Mouse (Mus musculus): ENCODE measurements around the gene Cdk15. TPM values are rescaled to one million over a fixed set of nuclear protein-coding genes. Genes with fewer than 3 reads are reported as not detected.

Gene Cdk15
- under 1 TPM; 0.20 TPM for total RNA-seq (2021)
- long read RNA-seq, experiment 1 = 0 reads
- long read RNA-seq, experiment 2 = 0 reads

GRCm38 (mm10) chr1:59256751-59257231 lies at the start of gene Cdk15:
TSS of gene Cdk15 (plus strand) at chr1:59256906.
- no peak for DNase-seq (ENCODE audit: low spot score in 2 of 2)

- DNase-seq (ENCODE audit: low spot score in 2 of 2) = no peak
Measured at GRCm38 (mm10) chr1:59208331-59208730, 48.4 kb upstream of the Cdk15 start.

GRCm38 (mm10) chr1:59211651-59212050 lies 45.1 kb upstream of the Cdk15 start:
- DNase-seq (ENCODE audit: low spot score in 2 of 2) = no peak

- DNase-seq (ENCODE audit: low spot score in 2 of 2) = no peak
Measured at GRCm38 (mm10) chr1:59212076-59212779, 44.5 kb upstream of the Cdk15 start.

GRCm38 (mm10) chr1:59212951-59213350 lies 43.8 kb upstream of the Cdk15 start:
- no peak for DNase-seq (ENCODE audit: low spot score in 2 of 2)

GRCm38 (mm10) chr1:59215446-59215845 lies 41.3 kb upstream of the Cdk15 start:
- no peak for DNase-seq (ENCODE audit: low spot score in 2 of 2)

GRCm38 (mm10) chr1:59220371-59220770 lies 36.3 kb upstream of the Cdk15 start:
- DNase-seq (ENCODE audit: low spot score in 2 of 2) = no peak

GRCm38 (mm10) chr1:59221591-59221990 lies 35.1 kb upstream of the Cdk15 start:
- DNase-seq (ENCODE audit: low spot score in 2 of 2) = no peak

- DNase-seq (ENCODE audit: low spot score in 2 of 2) = no peak
Measured at GRCm38 (mm10) chr1:59222101-59222825, 34.4 kb upstream of the Cdk15 start.

GRCm38 (mm10) chr1:59228552-59228951 lies 28.2 kb upstream of the Cdk15 start:
- DNase-seq (ENCODE audit: low spot score in 2 of 2) = no peak

- no peak for DNase-seq (ENCODE audit: low spot score in 2 of 2)
Measured at GRCm38 (mm10) chr1:59229187-59229586, 27.5 kb upstream of the Cdk15 start.

GRCm38 (mm10) chr1:59236856-59237441 lies 19.8 kb upstream of the Cdk15 start, which contains the start of gene Als2:
TSS of gene Als2 (minus strand) at chr1:59237231.
- peak; percentile 98 to 99 for DNase-seq (ENCODE audit: low spot score in 2 of 2)

GRCm38 (mm10) chr1:59237614-59238211 lies 19.0 kb upstream of the Cdk15 start:
- peak; percentile 6 to 45 for DNase-seq (ENCODE audit: low spot score in 2 of 2)

- DNase-seq (ENCODE audit: low spot score in 2 of 2) = no peak
Measured at GRCm38 (mm10) chr1:59243770-59244169, 12.9 kb upstream of the Cdk15 start.

- DNase-seq (ENCODE audit: low spot score in 2 of 2) = peak in 1 of 2 experiments; percentile 25
Measured at GRCm38 (mm10) chr1:59247602-59248001, 9.1 kb upstream of the Cdk15 start.

GRCm38 (mm10) chr1:59252762-59253161 lies 3.9 kb upstream of the Cdk15 start:
- no peak for DNase-seq (ENCODE audit: low spot score in 2 of 2)

- DNase-seq (ENCODE audit: low spot score in 2 of 2) = no peak
Measured at GRCm38 (mm10) chr1:59253301-59253909, 3.3 kb upstream of the Cdk15 start.

- no peak for DNase-seq (ENCODE audit: low spot score in 2 of 2)
Measured at GRCm38 (mm10) chr1:59257736-59258135, 1.0 kb downstream of the Cdk15 start.

- DNase-seq (ENCODE audit: low spot score in 2 of 2) = no peak
Measured at GRCm38 (mm10) chr1:59268931-59269330, 12.2 kb downstream of the Cdk15 start.

GRCm38 (mm10) chr1:59269466-59269865 lies 12.8 kb downstream of the Cdk15 start:
- no peak for DNase-seq (ENCODE audit: low spot score in 2 of 2)
